In the genomic region with DNA sequence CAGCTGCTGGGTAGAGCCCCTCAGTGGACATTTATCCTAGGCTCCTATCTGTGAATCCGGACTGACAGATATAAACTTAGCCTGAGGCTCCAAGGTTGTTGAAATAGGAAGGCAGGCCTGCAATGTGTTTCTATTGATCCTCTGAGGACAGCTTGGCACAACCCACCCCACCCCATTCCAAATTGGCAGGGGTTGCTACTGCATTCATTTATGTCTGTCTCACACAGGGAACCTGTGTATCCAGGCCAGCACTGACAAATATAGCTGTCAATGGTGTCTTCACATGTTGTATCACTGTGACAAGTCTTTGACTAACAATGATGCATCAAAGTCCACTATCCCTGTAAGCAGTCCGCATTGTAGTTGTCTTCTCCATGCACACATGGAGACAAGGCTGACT, we compare ENCODE assay signal across 13 mouse cellular contexts.
"Had no signal": no experiment of that assay in that cellular context is flagged by ENCODE, and none has a peak within 500 bp of the region (broad histone marks: within the 10 kb centered on the region; RNA-seq: fewer than 3 reads in every experiment).

No protein-coding gene starts in this region.

- H3K4me2 ChIP-seq: limb, embryonic 15.5 days; midbrain, embryonic 13.5 days; neural tube, embryonic 13.5 days had no signal

- H3K27me3 ChIP-seq: limb, embryonic 15.5 days; midbrain, embryonic 13.5 days; neural tube, embryonic 13.5 days had no signal

- ATAC-seq: midbrain, embryonic 13.5 days had no signal

- H3K9ac ChIP-seq: limb, embryonic 15.5 days; liver, embryonic 14.5 days; midbrain, embryonic 13.5 days; neural tube, embryonic 13.5 days had no signal

- H3K4me3 ChIP-seq: layer of hippocampus, adult 2 months; limb, embryonic 15.5 days; midbrain, embryonic 13.5 days; neural tube, embryonic 13.5 days had no signal

- H3K36me3 ChIP-seq: limb, embryonic 15.5 days; midbrain, embryonic 13.5 days; neural tube, embryonic 13.5 days had no signal

- H3K27ac ChIP-seq: layer of hippocampus, adult 2 months; limb, embryonic 15.5 days; liver, embryonic 14.5 days; midbrain, embryonic 13.5 days; neural tube, embryonic 13.5 days had no signal

- DNase-seq: kidney, adult 8-10 months; kidney, postnatal 25 days; lung, adult 18-20 months; retina, postnatal 1 day; right cerebral cortex, postnatal 4 days; spleen, adult 18-20 months; thymus, adult 18-20 months; thymus, postnatal 14 days had no signal

- H3K9me3 ChIP-seq: limb, embryonic 15.5 days; midbrain, embryonic 13.5 days; neural tube, embryonic 13.5 days had no signal

- H3K4me1 ChIP-seq: limb, embryonic 15.5 days; midbrain, embryonic 13.5 days; neural tube, embryonic 13.5 days had no signal
